Mouse (Mus musculus): ENCODE measurements at regions not wholly inside any gene's neighbourhood (a gene's known extent, or its start where the extent isn't known, plus 50 kb on each side); places are given as distances from the start of the nearest gene placed in this dataset.
A peak's percentile ranks its signal among the peaks of the same experiment; 100 is the strongest.

DNA sequence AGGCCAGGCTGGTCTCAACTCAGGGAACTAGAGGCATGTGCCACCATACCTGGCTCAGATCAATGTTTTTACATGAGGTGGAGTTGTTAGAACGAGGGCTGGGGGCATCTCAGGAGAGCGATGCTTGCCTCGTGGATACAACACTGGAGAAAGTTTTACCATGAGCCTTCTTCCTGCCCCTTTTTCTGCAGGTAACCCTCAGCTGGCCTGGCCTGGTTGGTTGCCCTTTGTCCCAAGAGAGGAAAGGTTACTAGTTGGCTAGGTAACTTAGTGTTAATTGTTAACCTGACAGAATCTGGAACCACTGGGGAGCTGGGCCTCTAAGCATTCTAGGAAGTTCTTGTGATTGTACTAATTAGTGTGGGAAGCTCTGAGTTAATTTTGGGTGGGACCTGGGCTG, 81.0 kb upstream of the Sertad2 start:
- no peak for DNase-seq (ENCODE audit: low spot score)

DNA sequence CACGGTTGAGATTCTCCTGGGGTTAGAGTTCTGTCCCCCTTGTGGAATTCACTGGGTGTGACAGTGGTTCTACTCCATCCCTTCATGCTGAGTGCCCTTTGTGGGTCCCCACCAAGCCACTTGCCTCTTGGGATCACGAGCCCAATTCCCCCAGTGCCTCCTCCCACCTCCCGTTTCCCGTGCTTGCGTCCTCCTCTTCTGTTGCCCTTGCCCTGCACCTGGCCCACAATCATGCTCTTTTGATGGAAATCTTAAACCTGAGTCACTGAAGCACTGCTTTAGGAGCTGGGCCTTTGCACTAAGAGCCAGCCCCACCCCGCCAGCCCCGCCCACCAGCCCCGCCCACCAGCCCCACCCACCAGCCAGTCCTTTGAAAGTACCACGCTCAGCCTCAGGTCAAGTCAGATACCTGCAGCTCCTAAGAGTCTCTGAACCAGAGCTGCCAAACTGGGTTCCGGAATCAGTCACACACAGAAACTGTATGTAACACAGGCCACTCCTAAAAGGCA, 79.8 kb upstream of the Sertad2 start:
- no peak for DNase-seq (ENCODE audit: low spot score)

DNA sequence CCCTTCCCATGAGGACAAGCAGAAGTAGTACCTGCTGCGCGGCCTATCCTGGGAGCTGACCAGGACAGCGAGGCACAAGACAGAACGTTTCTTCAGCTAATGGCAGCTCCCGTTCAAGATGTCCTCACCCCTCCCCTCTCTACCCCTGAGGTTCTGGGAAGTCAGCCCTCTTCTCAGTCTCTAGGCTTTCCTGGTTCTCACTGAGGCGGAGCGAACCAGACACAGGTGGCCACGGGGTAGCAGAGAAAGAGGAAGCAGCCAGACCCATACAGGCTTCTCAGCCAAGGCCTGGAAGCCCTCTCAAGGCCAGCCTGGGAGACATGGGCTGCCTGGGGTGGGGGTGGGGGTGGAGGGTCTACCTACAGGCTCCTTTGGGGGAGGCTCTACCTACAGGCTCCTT, 78.5 kb upstream of the Sertad2 start:
- DNase-seq (ENCODE audit: low spot score) = no peak

DNA sequence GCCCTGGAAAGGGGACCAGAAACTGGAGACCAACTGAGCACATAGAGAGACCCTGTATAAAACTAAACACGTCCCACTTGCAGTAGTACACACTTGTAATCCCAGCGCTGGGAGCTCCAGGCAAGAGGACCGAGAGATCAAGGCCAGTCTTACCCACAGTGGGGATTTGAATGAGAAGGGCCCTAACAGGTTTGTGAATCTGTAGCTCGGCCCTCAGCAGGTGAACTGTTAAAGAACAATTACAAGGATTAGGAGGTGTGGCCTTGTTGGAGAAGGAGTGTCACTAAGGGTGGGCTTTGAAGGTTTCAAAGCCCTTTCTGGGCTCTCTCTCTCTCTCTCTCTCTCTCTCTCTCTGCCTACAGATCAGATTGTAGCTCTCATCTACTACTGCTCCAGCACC, 76.5 kb upstream of the Sertad2 start:
- DNase-seq (ENCODE audit: low spot score) = no peak

DNA sequence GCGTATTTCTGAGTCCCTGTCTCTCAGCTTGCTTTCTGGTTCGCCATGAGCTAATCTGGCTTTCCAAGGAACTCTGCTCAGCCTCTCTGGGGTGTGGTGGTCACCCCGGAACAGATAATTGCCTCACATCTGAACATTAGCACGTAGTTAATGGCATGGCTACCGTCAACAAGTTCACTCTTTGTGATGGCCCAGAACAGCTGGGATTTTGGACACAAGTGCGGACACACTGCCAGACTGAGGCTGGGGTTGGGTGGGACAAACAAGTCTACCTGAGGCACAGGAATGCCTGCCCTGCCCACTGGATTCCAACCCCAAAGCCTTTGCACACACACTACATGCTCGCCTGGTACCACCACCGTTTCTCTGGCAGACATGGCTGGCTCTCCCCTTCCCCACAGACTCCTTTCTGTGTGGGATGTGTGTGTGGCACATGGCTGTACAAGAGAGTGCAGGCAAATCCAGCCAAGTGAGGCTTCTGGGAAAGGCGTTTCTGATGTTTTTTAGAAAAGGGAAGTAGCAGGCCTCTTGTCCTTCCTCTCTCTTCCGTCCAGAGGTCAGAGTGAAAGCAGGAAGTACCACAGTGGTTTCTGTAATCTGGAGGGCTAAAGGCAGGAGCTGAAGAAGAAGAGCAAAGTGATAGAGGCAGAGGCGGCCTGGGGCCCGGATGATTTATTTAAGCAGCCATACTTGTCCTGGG, 74.6 kb upstream of the Sertad2 start:
- DNase-seq (ENCODE audit: low spot score) = no peak

DNA sequence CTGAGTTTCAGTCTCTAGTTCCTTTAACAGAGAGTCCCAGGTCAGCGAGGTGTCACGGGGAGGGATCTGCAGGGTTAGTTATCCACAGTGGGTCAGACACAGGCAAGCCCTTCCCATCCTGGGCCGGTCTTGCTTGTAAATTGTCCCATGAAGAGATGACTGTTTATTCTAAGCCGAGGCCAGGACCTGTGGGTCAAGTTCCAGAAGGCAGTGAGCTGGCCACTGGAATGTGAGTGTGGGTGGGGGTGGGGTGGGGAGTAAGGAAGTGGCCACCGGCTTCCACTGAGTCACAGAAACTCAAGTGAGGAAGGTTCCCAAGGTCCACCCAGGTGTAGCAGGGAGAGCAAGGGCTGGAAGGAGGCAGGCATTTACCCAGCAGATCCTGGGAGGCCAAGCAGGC, 73.7 kb upstream of the Sertad2 start:
- DNase-seq (ENCODE audit: low spot score) = no peak

GRCm38 (mm10) chr11:20470396-20470795, 72.7 kb upstream of the Sertad2 start:
- DNase-seq (ENCODE audit: low spot score) = no peak

DNA sequence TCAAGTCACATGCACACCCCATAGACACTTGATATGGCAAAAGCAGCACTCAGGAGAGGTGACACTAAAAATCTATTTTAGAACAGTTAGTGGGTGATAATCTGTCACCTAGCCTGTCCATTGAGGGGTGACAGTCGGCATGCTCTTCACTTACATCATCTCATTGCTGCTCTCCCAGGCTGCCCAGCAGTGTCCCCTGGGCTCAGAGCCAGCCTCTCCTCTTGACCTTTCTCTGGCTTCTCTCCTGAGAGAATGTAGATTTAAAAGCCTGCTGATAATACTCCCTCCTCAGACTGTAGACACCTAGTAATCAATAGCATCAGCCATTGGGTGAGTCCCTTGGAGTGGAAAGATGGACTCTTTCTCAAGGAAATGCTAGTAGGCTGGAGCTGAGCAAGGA, 70.7 kb upstream of the Sertad2 start:
- no peak for DNase-seq (ENCODE audit: low spot score)

DNA sequence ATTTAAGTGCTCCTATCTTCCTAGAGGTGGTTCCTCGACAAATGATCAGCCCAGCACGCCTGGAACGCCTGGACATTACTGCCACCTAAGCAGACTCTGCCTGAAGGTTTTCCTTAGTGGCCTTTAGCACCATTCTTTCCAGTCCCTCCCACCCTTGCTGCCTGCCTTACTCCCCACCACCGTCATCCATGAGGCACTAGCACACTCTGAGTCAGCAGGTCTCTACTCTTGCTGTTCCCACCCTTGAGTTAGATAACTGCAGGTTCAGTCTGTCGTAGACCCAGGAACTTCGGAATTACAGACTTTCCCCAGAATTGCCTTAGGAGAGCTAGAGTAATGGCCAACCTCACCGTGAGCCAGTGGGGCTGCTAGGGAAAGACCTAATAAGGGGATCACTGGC, 67.4 kb upstream of the Sertad2 start:
- no peak for DNase-seq (ENCODE audit: low spot score)

DNA sequence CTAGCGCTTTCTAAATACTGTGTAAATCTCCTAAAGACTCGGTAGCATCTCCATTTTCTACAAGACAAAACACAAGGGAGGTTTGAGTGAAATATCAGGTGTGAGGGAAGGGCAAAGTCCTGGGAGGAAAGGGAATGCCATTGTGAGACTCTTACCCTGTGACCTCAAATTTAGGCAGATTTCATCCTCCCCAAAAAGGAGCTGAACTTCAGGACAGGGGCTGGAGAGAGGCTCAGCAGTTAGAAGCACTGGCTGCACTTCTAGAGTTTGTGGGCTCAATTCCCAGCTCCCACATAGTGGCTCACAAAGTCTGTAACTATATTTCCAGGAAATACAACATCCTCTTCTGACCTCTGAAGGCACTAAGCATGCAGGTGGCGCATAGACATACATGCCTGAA, 66.6 kb upstream of the Sertad2 start:
- DNase-seq (ENCODE audit: low spot score) = no peak

DNA sequence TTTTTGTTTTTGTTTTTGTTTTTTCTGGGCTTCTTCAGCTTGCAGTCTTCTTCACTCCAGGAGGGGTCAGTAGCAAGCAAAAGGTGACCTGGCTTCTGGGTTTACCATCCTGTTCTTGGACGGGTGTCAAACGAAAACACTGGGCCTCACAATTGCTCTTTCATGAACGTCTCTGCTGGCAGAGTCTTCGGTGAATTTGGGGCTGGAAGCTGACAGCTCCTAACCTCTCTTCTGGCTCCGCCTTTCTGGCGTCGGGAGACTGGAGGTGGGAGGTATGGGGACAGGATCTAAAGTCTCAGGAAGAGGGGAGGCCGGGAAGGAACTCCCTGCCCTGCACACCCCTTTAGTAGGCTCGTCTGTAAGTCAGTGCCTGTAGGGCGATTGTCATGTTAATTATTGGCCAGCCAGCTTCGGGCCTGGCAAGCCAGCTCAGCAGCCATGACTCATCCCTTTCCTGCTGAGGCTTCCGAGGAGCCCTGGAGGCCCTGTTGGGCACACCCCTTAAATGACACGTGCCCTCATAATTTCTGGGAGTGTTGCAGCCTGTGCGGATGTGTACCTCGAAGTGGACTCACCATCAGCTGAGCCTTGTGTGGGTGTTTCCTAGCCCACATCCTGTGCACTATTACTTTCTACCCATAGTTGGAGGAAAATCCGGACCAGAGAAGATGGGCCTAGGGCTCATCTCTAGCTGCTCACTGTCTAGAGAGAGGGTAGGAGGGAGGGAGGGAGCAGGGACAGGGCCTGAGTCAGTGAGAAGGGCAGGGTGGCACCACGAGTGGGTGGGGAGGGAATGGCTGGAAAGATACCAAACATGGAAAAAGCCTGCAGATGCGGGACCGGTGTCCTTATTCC, 65.6 kb upstream of the Sertad2 start:
- peak; percentile 62 for DNase-seq (ENCODE audit: low spot score)

DNA sequence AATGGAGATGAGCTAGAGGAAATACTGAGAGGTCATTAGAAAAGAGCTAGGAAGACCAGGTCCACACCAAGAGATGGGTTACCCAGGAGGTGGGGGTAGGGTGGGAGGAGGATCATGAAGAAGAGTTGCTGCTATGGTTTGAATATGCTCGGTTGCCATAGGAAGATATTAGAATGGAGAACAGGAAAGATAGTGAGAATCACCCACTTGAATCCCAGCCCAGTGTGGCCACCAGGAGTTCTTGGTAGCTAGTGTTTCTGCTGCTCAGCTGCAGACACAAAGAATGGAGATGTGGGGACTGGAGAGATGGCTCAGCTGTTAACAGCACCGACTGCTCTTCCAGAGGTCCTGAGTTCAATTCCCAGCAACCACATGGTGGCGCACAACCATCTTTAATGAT, 62.4 kb upstream of the Sertad2 start:
- no peak for DNase-seq (ENCODE audit: low spot score)

DNA sequence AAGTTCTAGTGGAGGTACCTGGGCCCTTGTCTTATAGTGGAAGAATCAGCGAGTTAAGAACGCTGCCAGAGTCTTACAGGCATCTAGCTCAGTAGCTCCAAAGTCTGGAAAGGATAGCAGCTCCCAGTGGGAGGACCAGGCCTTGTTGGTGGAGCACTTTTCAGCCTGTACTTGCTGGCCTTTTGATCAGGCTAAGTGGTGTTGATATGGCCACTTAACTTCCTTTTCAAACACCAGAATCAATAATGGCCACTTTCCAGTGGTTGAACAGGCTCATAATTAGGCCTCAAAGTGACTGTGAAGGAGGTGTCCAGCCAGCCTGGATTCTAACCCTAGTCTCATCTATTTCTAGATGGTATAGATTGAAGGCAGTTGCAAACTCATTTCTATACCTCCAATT, 57.7 kb upstream of the Sertad2 start:
- DNase-seq (ENCODE audit: low spot score) = no peak
